Mouse (Mus musculus): ENCODE results near the gene Pdx1. TPM values are rescaled to one million over a fixed set of nuclear protein-coding genes. Genes with fewer than 3 reads are reported as not detected.

The Pdx1 gene
- total and polyA plus RNA-seq, 3 experiments = not detected

- Histone ChIP-seq H3K9me3 (replicated peaks) (no peaks in the 10 kb centered on the region), H3K36me3 (replicated peaks) (no peaks in the 10 kb centered on the region), H3K27me3 (ENCODE audit: insufficient read depth, low read length) (peaks cover 25% of the 10 kb centered on the region), H3K4me3 (ENCODE audit: low read depth, low read length) (no peak overlapping the region), H3K4me1 (ENCODE audit: insufficient read depth, low read depth, low read length) (no peaks in the 10 kb centered on the region)
- ATAC-seq (ENCODE audit: extremely low read depth, insufficient number of reproducible peaks, low FRiP score, poor library complexity, severe bottlenecking) (no peak), DNase-seq (ENCODE audit: low spot score) (no peak)
- TF ChIP-seq POLR2AphosphoS5 (IDR thresholded peaks at IDR 0.05; ENCODE audit: insufficient replicate concordance, low read depth, low read length) (no peak), GATA1 (IDR thresholded peaks at IDR 0.05; ENCODE audit: borderline replicate concordance, low read length) (no peak), GATA2 (IDR thresholded peaks at IDR 0.05; ENCODE audit: borderline replicate concordance, low read depth, low read length) (no peak)
Observed at GRCm38 (mm10) chr5:147314646-147315431, 45.1 kb downstream of the Pdx1 start.

GRCm38 (mm10) chr5:147315432-147316075 is 45.8 kb downstream of the Pdx1 start:
- Histone ChIP-seq H3K27me3 (ENCODE audit: insufficient read depth, low read length) (peaks cover 25% of the 10 kb centered on the region), H3K4me3 (ENCODE audit: low read depth, low read length) (no peak overlapping the region), H3K9me3 (replicated peaks) (no peaks in the 10 kb centered on the region), H3K36me3 (replicated peaks) (no peaks in the 10 kb centered on the region), H3K4me1 (ENCODE audit: insufficient read depth, low read depth, low read length) (no peaks in the 10 kb centered on the region)
- DNase-seq (ENCODE audit: low spot score) (no peak), ATAC-seq (ENCODE audit: extremely low read depth, insufficient number of reproducible peaks, low FRiP score, poor library complexity, severe bottlenecking) (no peak)
- TF ChIP-seq GATA2 (IDR thresholded peaks at IDR 0.05; ENCODE audit: borderline replicate concordance, low read depth, low read length) (no peak), POLR2AphosphoS5 (IDR thresholded peaks at IDR 0.05; ENCODE audit: insufficient replicate concordance, low read depth, low read length) (no peak)

GRCm38 (mm10) chr5:147317321-147317720 is 47.6 kb downstream of the Pdx1 start:
- TF ChIP-seq GATA2 (IDR thresholded peaks at IDR 0.05; ENCODE audit: borderline replicate concordance, low read depth, low read length) (no peak), GATA1 (IDR thresholded peaks at IDR 0.05; ENCODE audit: borderline replicate concordance, low read length) (no peak), POLR2AphosphoS5 (IDR thresholded peaks at IDR 0.05; ENCODE audit: insufficient replicate concordance, low read depth, low read length) (no peak), CTCF (IDR thresholded peaks at IDR 0.05; ENCODE audit: low read depth, low read length) (no peak), TAL1 (conservative IDR thresholded peaks at IDR 0.05; ENCODE audit: low read depth, low read length) (no peak)
- ATAC-seq (ENCODE audit: extremely low read depth, insufficient number of reproducible peaks, low FRiP score, poor library complexity, severe bottlenecking) (no peak), DNase-seq (ENCODE audit: low spot score) (no peak)
- no peaks in the 10 kb centered on the region for H3K4me1 ChIP-seq (ENCODE audit: insufficient read depth, low read depth, low read length)
- H3K36me3 ChIP-seq (replicated peaks) = no peaks in the 10 kb centered on the region
- peaks cover 30% of the 10 kb centered on the region for H3K27me3 ChIP-seq (ENCODE audit: insufficient read depth, low read length)
- no peak overlapping the region for H3K4me3 ChIP-seq (ENCODE audit: low read depth, low read length)
- no peaks in the 10 kb centered on the region for H3K9me3 ChIP-seq (replicated peaks)

- H3K4me1 ChIP-seq (ENCODE audit: insufficient read depth, low read depth, low read length) = no peaks in the 10 kb centered on the region
- no peaks in the 10 kb centered on the region for H3K36me3 ChIP-seq (replicated peaks)
- TF ChIP-seq CTCF (IDR thresholded peaks at IDR 0.05; ENCODE audit: low read depth, low read length) = peak; percentile 43; the same call in 1 of the 2 replicates
- TF ChIP-seq GATA2 (IDR thresholded peaks at IDR 0.05; ENCODE audit: borderline replicate concordance, low read depth, low read length) = no peak
- no peak for TF ChIP-seq GATA1 (IDR thresholded peaks at IDR 0.05; ENCODE audit: borderline replicate concordance, low read length)
- no peak for TF ChIP-seq TAL1 (conservative IDR thresholded peaks at IDR 0.05; ENCODE audit: low read depth, low read length)
- TF ChIP-seq POLR2AphosphoS5 (IDR thresholded peaks at IDR 0.05; ENCODE audit: insufficient replicate concordance, low read depth, low read length) = no peak
- no peak for ATAC-seq (ENCODE audit: extremely low read depth, insufficient number of reproducible peaks, low FRiP score, poor library complexity, severe bottlenecking)
- no peaks in the 10 kb centered on the region for H3K9me3 ChIP-seq (replicated peaks)
- no peak for DNase-seq (ENCODE audit: low spot score)
- peaks cover 31% of the 10 kb centered on the region for H3K27me3 ChIP-seq (ENCODE audit: insufficient read depth, low read length)
- no peak overlapping the region for H3K4me3 ChIP-seq (ENCODE audit: low read depth, low read length)
Observed at GRCm38 (mm10) chr5:147317991-147318390, 48.2 kb downstream of the Pdx1 start.

- no peaks in the 10 kb centered on the region for H3K36me3 ChIP-seq (replicated peaks)
- H3K4me3 ChIP-seq (ENCODE audit: low read depth, low read length) = no peak overlapping the region
- peaks cover 2% of the 10 kb centered on the region; the same call in 1 of the 2 replicates for H3K4me1 ChIP-seq (ENCODE audit: insufficient read depth, low read depth, low read length)
- DNase-seq (ENCODE audit: low spot score) (peak; percentile 30), ATAC-seq (ENCODE audit: extremely low read depth, insufficient number of reproducible peaks, low FRiP score, poor library complexity, severe bottlenecking) (peak; percentile 68)
- no peak for TF ChIP-seq POLR2AphosphoS5 (IDR thresholded peaks at IDR 0.05; ENCODE audit: insufficient replicate concordance, low read depth, low read length)
- no peak for TF ChIP-seq TAL1 (conservative IDR thresholded peaks at IDR 0.05; ENCODE audit: low read depth, low read length)
- peak; percentile 37; the same call in 1 of the 2 replicates for TF ChIP-seq CTCF (IDR thresholded peaks at IDR 0.05; ENCODE audit: low read depth, low read length)
- no peak for TF ChIP-seq GATA2 (IDR thresholded peaks at IDR 0.05; ENCODE audit: borderline replicate concordance, low read depth, low read length)
- no peak for TF ChIP-seq GATA1 (IDR thresholded peaks at IDR 0.05; ENCODE audit: borderline replicate concordance, low read length)
- H3K9me3 ChIP-seq (replicated peaks) = no peaks in the 10 kb centered on the region
- H3K27me3 ChIP-seq (ENCODE audit: insufficient read depth, low read length) = peaks cover 24% of the 10 kb centered on the region
Observed at GRCm38 (mm10) chr5:147319653-147320052, 49.9 kb downstream of the Pdx1 start.

- DNase-seq (ENCODE audit: low spot score) = no peak
- ATAC-seq (ENCODE audit: extremely low read depth, insufficient number of reproducible peaks, low FRiP score, poor library complexity, severe bottlenecking) = no peak
- H3K27me3 ChIP-seq (ENCODE audit: insufficient read depth, low read length) = peaks cover 11% of the 10 kb centered on the region
- TF ChIP-seq POLR2AphosphoS5 (IDR thresholded peaks at IDR 0.05; ENCODE audit: insufficient replicate concordance, low read depth, low read length) (no peak), GATA1 (IDR thresholded peaks at IDR 0.05; ENCODE audit: borderline replicate concordance, low read length) (no peak), CTCF (IDR thresholded peaks at IDR 0.05; ENCODE audit: low read depth, low read length) (no peak), TAL1 (conservative IDR thresholded peaks at IDR 0.05; ENCODE audit: low read depth, low read length) (no peak), GATA2 (IDR thresholded peaks at IDR 0.05; ENCODE audit: borderline replicate concordance, low read depth, low read length) (no peak)
- no peaks in the 10 kb centered on the region for H3K36me3 ChIP-seq (replicated peaks)
- peaks cover 2% of the 10 kb centered on the region; the same call in 1 of the 2 replicates for H3K4me1 ChIP-seq (ENCODE audit: insufficient read depth, low read depth, low read length)
- no peak within 1 kb of the TSS for H3K4me3 ChIP-seq (ENCODE audit: low read depth, low read length)
- H3K9me3 ChIP-seq (replicated peaks) = no peaks in the 10 kb centered on the region
Observed at GRCm38 (mm10) chr5:147322183-147322582, 52.4 kb downstream of the Pdx1 start, which contains the start of gene Urad. Gene Urad, minus strand, starts transcription at chr5:147322440.
